Mouse (Mus musculus) heart, embryonic 13.5 days (tissue): ENCODE data around the gene Tbp. TPM values are rescaled to one million over a fixed set of nuclear protein-coding genes. Genes with fewer than 3 reads are reported as not detected.

Experiments used
- ATAC-seq: fragments of 200-750 bp; cut with Nextera tagmentation; 2 replicates; pipeline ENCODE4 v1.8.0; 2017; ENCODE audit warnings: moderate TSS enrichment; ENCODE audit not compliant: insufficient number of reproducible peaks, low FRiP score, low TSS enrichment; ENCODE audit errors: extremely low read depth
- H3K27ac ChIP-seq: fragments of 300-500 bp; sonication (generic); replicated peaks from 2 replicates; pipeline ENCODE4 v1.5.1; 2015; ENCODE audit warnings: moderate library complexity, mild to moderate bottlenecking, inconsistent platforms
- H3K27me3 ChIP-seq: fragments of 300-500 bp; sonication (generic); replicated peaks from 2 replicates; pipeline ENCODE4 v1.6.1; 2015; ENCODE audit warnings: mild to moderate bottlenecking, inconsistent platforms
- H3K36me3 ChIP-seq: fragments of 300-500 bp; sonication (generic); 2 replicates; pipeline ENCODE4 v1.6.1; 2015; ENCODE audit warnings: mild to moderate bottlenecking, inconsistent platforms
- H3K4me1 ChIP-seq: fragments of 300-500 bp; sonication (generic); 2 replicates; pipeline ENCODE4 v1.6.1; 2015; ENCODE audit warnings: inconsistent platforms
- H3K4me2 ChIP-seq: fragments of 300-500 bp; sonication (generic); 2 replicates; pipeline ENCODE4 v1.6.1; 2015; ENCODE audit warnings: inconsistent platforms, mild to moderate bottlenecking, moderate library complexity
- H3K4me3 ChIP-seq: fragments of 300-500 bp; sonication (generic); 2 replicates; pipeline ENCODE4 v1.5.1; 2015; ENCODE audit warnings: moderate library complexity, mild to moderate bottlenecking, inconsistent platforms
- H3K9ac ChIP-seq: fragments of 300-500 bp; sonication (generic); 2 replicates; pipeline ENCODE4 v1.6.1; 2015; ENCODE audit warnings: inconsistent platforms, mild to moderate bottlenecking, moderate library complexity
- H3K9me3 ChIP-seq: fragments of 300-500 bp; sonication (generic); 2 replicates; pipeline ENCODE4 v1.6.1; 2016; ENCODE audit warnings: inconsistent platforms
- WGBS: fragments of 180-500 bp; shearing (Covaris S2); methylation state at CpG from one replicate; pipeline ENCODE4 v1.1.7; 2015; ENCODE audit warnings: mixed read lengths; 5-methylcytosine and 5-hydroxymethylcytosine counted together
- polyA plus RNA-seq: library from polyadenylated mRNA; unstranded; fragments of >200 nt; fragmentation: Nextera tagmentation; extraction: Ambion mirVana; gene quantifications from 2 replicates; pipeline ENCODE4 v1.2.1, GENCODE M21; 2015

Tbp gene
- polyA plus RNA-seq, 1 experiment from 2014 or later: 24.7 TPM

GRCm38 (mm10) chr17:15517776-15518175 is 18.1 kb downstream of the Tbp start:
- Histone ChIP-seq H3K4me1 (no peaks in the 10 kb centered on the region), H3K36me3 (peaks cover 100% of the 10 kb centered on the region), H3K9me3 (no peaks in the 10 kb centered on the region), H3K4me2 (no peak overlapping the region), H3K27ac (no peak overlapping the region), H3K9ac (no peak overlapping the region), H3K4me3 (no peak overlapping the region), H3K27me3 (no peaks in the 10 kb centered on the region)
- ATAC-seq: no peak
- 35% methylated on average over 5 of the region's 5 CpGs for WGBS

GRCm38 (mm10) chr17:15518186-15518585 is 18.5 kb downstream of the Tbp start:
- Histone ChIP-seq H3K9ac (no peak overlapping the region), H3K4me1 (no peaks in the 10 kb centered on the region), H3K9me3 (no peaks in the 10 kb centered on the region), H3K27me3 (no peaks in the 10 kb centered on the region), H3K4me2 (no peak overlapping the region), H3K4me3 (no peak overlapping the region), H3K27ac (no peak overlapping the region), H3K36me3 (peaks cover 99% of the 10 kb centered on the region)
- ATAC-seq: no peak
- 82% methylated on average over 5 of the region's 5 CpGs for WGBS

GRCm38 (mm10) chr17:15518766-15519165 is 19.1 kb downstream of the Tbp start:
- Histone ChIP-seq H3K9ac (no peak overlapping the region), H3K4me1 (no peaks in the 10 kb centered on the region), H3K36me3 (peaks cover 97% of the 10 kb centered on the region), H3K27ac (no peak overlapping the region), H3K27me3 (no peaks in the 10 kb centered on the region), H3K4me2 (no peak overlapping the region), H3K9me3 (no peaks in the 10 kb centered on the region), H3K4me3 (no peak overlapping the region)
- ATAC-seq: no peak
- WGBS: 97% methylated on average over 1 of the region's 1 CpGs

GRCm38 (mm10) chr17:15526304-15526703 is 26.6 kb downstream of the Tbp start:
- no peak for ATAC-seq
- Histone ChIP-seq H3K36me3 (peaks cover 40% of the 10 kb centered on the region), H3K27ac (peak overlapping the region; percentile 89)

GRCm38 (mm10) chr17:15526986-15527810 is 27.5 kb downstream of the Tbp start, which contains the start of gene Pdcd2:
TSS of gene Pdcd2 (minus strand) at chr17:15527301.
- ATAC-seq: peak; percentile 98
- Histone ChIP-seq H3K4me1 (peaks cover 18% of the 10 kb centered on the region), H3K36me3 (peaks cover 31% of the 10 kb centered on the region), H3K4me3 (peak within 1 kb of the TSS; percentile 83), H3K4me2 (peak within 1 kb of the TSS; percentile 89), H3K9ac (peak within 1 kb of the TSS; percentile 95), H3K27me3 (no peaks in the 10 kb centered on the region), H3K9me3 (no peaks in the 10 kb centered on the region), H3K27ac (peak within 1 kb of the TSS; percentile 89)
- WGBS: under 1% methylated on average over 55 of the region's 55 CpGs

More at GRCm38 (mm10) chr17:15526304-15526703, 26.6 kb downstream of the Tbp start:
- H3K4me3 ChIP-seq: peak overlapping the region; percentile 83
- H3K27me3 ChIP-seq: no peaks in the 10 kb centered on the region
- peak overlapping the region; percentile 95 for H3K9ac ChIP-seq
- peak overlapping the region; percentile 89 for H3K4me2 ChIP-seq
- peaks cover 18% of the 10 kb centered on the region for H3K4me1 ChIP-seq
- no peaks in the 10 kb centered on the region for H3K9me3 ChIP-seq
- WGBS: 12% methylated on average over 10 of the region's 10 CpGs

- no peaks in the 10 kb centered on the region for H3K9me3 ChIP-seq
- H3K27me3 ChIP-seq: no peaks in the 10 kb centered on the region
- peaks cover 18% of the 10 kb centered on the region for H3K4me1 ChIP-seq
- H3K4me2 ChIP-seq: peak overlapping the region; percentile 89
- 50% methylated on average over 3 of the region's 3 CpGs for WGBS
- peak overlapping the region; percentile 89 for H3K27ac ChIP-seq
- no peak for ATAC-seq
- peaks cover 25% of the 10 kb centered on the region for H3K36me3 ChIP-seq
- H3K4me3 ChIP-seq: peak overlapping the region; percentile 83
- peak overlapping the region; percentile 95 for H3K9ac ChIP-seq
Observed at GRCm38 (mm10) chr17:15527811-15528136, 28.1 kb downstream of the Tbp start.

- 87% methylated on average over 2 of the region's 2 CpGs for WGBS
- Histone ChIP-seq H3K9me3 (no peaks in the 10 kb centered on the region), H3K4me2 (no peak overlapping the region)
Observed at GRCm38 (mm10) chr17:15528887-15529286, 29.2 kb downstream of the Tbp start.

GRCm38 (mm10) chr17:15530141-15530540 is 30.5 kb downstream of the Tbp start:
- 12% methylated on average over 5 of the region's 5 CpGs for WGBS
- no peak overlapping the region for H3K27ac ChIP-seq
- peaks cover 5% of the 10 kb centered on the region for H3K36me3 ChIP-seq
- H3K9me3 ChIP-seq: no peaks in the 10 kb centered on the region
- no peak for ATAC-seq
- no peak overlapping the region for H3K4me3 ChIP-seq
- peaks cover 8% of the 10 kb centered on the region for H3K27me3 ChIP-seq
- peaks cover 18% of the 10 kb centered on the region for H3K4me1 ChIP-seq
- 0 out of 2 replicates have a peak overlapping the region, but pooled peaks have one; percentile 7 for H3K9ac ChIP-seq
- no peak overlapping the region for H3K4me2 ChIP-seq

More at GRCm38 (mm10) chr17:15528887-15529286, 29.2 kb downstream of the Tbp start:
- Histone ChIP-seq H3K27ac (no peak overlapping the region), H3K4me1 (peaks cover 18% of the 10 kb centered on the region), H3K9ac (no peak overlapping the region), H3K36me3 (peaks cover 17% of the 10 kb centered on the region), H3K4me3 (no peak overlapping the region), H3K27me3 (0 out of 2 replicates have a peak, but pooled peaks cover 2% of the 10 kb centered on the region)
- no peak for ATAC-seq

GRCm38 (mm10) chr17:15535162-15535800 is 35.6 kb downstream of the Tbp start:
- H3K9ac ChIP-seq: no peak overlapping the region
- peaks cover 35% of the 10 kb centered on the region for H3K27me3 ChIP-seq
- no peak overlapping the region for H3K27ac ChIP-seq
- WGBS: 56% methylated on average over 10 of the region's 11 CpGs
- H3K4me1 ChIP-seq: peaks cover 12% of the 10 kb centered on the region
- H3K4me3 ChIP-seq: peak overlapping the region; percentile 60
- no peaks in the 10 kb centered on the region for H3K9me3 ChIP-seq
- no peaks in the 10 kb centered on the region for H3K36me3 ChIP-seq
- no peak for ATAC-seq
- H3K4me2 ChIP-seq: peak overlapping the region; percentile 92

- H3K9ac ChIP-seq: peak overlapping the region; percentile 75
- H3K9me3 ChIP-seq: no peaks in the 10 kb centered on the region
- peaks cover 12% of the 10 kb centered on the region for H3K4me1 ChIP-seq
- ATAC-seq: no peak
- H3K27ac ChIP-seq: no peak overlapping the region
- no peaks in the 10 kb centered on the region for H3K36me3 ChIP-seq
- peak overlapping the region; percentile 60 for H3K4me3 ChIP-seq
- H3K4me2 ChIP-seq: peak overlapping the region; percentile 92
- 18% methylated on average over 8 of the region's 8 CpGs for WGBS
- H3K27me3 ChIP-seq: peaks cover 35% of the 10 kb centered on the region
Observed at GRCm38 (mm10) chr17:15535943-15536342, 36.3 kb downstream of the Tbp start.

GRCm38 (mm10) chr17:15536457-15536904 is 36.8 kb downstream of the Tbp start:
- ATAC-seq: no peak
- peaks cover 12% of the 10 kb centered on the region for H3K4me1 ChIP-seq
- H3K27me3 ChIP-seq: peaks cover 35% of the 10 kb centered on the region
- H3K4me2 ChIP-seq: peak overlapping the region; percentile 92
- no peaks in the 10 kb centered on the region for H3K36me3 ChIP-seq
- H3K9me3 ChIP-seq: no peaks in the 10 kb centered on the region
- peak overlapping the region; percentile 60 for H3K4me3 ChIP-seq
- peak overlapping the region; percentile 75 for H3K9ac ChIP-seq
- H3K27ac ChIP-seq: no peak overlapping the region
- WGBS: 2% methylated on average over 33 of the region's 33 CpGs
